Mouse (Mus musculus) E14TG2a.4 (cell line): ENCODE data around the gene Gm49380.

Source experiments
- H3K27me3 ChIP-seq: 2 replicates; pipeline ENCODE4 v1.6.1; 2014; ENCODE audit warnings: low read length, control low read depth; ENCODE audit not compliant: insufficient read depth
- H3K36me3 ChIP-seq: 2 replicates; pipeline ENCODE4 v1.6.1; 2014; ENCODE audit warnings: low read length, control low read depth; ENCODE audit not compliant: insufficient read depth
- H3K4me1 ChIP-seq: replicated peaks from 2 replicates; pipeline ENCODE4 v1.6.1; 2014; ENCODE audit warnings: low read depth, low read length, control low read depth
- H3K4me3 ChIP-seq: replicated peaks from 2 replicates; pipeline ENCODE4 v1.5.1; 2014; ENCODE audit warnings: mild to moderate bottlenecking, low read length
- H3K9me3 ChIP-seq: 2 replicates; pipeline ENCODE4 v1.6.1; 2014; ENCODE audit warnings: low read length, control low read depth
- CTCF ChIP-seq: conservative IDR thresholded peaks from 2 replicates; pipeline ENCODE4 v1.5.1; 2014; ENCODE audit warnings: low read length
- NANOG ChIP-seq: IDR thresholded peaks from 2 replicates; pipeline ENCODE4 v1.6.1; 2014; ENCODE audit warnings: borderline replicate concordance, low read length, mixed read lengths
- POU5F1 ChIP-seq: IDR thresholded peaks from 2 replicates; pipeline ENCODE4 v1.6.1; 2014; ENCODE audit warnings: low read length, borderline replicate concordance

Gene Gm49380

DNA sequence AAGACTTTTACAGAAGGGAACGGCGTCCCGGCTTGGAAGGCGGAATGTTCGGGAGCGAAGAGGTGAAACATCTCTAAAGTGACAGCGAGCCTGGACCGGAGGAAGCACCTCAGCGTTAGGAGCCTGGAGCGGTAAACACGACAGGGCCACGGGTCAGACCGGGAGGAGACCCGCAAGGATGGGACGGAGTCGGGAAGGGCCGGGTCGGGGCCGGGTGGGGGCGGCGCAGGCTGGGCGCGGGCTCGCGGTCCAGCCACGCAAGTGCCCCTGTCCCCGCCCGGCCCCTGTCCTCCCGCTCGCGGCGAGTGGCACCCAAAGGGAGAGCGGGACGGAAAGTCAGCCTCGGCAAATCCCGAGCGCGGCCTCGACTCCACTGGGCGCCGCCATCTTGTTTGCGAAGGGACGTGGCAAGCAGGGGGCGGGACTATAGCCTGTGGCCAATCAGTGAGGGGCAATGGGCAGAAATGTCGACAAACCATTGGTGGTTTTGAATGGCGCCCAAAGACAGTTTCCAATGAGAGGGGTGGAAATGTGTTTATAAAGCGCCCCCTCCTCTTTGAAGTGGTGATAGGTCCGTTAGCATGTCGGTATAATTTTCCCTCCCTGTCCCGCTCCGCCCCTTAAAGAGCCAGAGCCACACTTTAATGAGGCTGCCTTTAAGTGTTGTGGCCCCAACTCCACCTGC is at the start of gene Gm49380, which contains the start of gene Rnf26:
Gene Gm49380, minus strand, starts transcription at position 396 of the 685 bp plus-strand sequence.
Gene Rnf26, minus strand, starts transcription at position 413 of the 685 bp plus-strand sequence.
- Histone ChIP-seq H3K4me1 (peaks cover 44% of the 10 kb centered on the region), H3K27me3 (no peaks in the 10 kb centered on the region), H3K4me3 (peak within 1 kb of the TSS; percentile 87), H3K9me3 (no peaks in the 10 kb centered on the region), H3K36me3 (peaks cover 20% of the 10 kb centered on the region)
- TF ChIP-seq POU5F1 (no peak), CTCF (no peak), NANOG (no peak)

DNA sequence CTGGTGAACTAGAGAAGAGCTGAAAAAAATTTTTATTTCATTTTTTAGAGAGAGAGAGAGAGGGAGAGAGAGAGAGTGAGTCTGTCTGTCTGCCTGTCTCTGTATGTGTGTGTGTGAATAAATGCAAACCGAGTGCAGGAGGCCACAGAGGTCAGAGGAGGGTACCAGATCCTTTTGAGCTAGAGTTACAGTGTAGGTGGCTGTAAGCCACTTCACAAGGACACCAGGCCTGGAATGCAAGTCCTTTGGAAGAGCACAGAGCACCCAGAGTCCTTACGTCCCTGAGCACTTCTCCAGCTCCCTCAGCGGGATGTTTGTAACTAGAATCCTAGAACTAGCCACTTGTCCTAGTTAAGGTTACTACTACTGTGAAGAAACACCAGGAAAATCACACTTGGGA is 46.6 kb upstream of the Gm49380 start:
- H3K36me3 ChIP-seq: peaks cover 83% of the 10 kb centered on the region
- no peak overlapping the region for H3K4me3 ChIP-seq
- H3K4me1 ChIP-seq: peaks cover 8% of the 10 kb centered on the region
- H3K27me3 ChIP-seq: no peaks in the 10 kb centered on the region
- H3K9me3 ChIP-seq: no peaks in the 10 kb centered on the region
- no peak for TF ChIP-seq POU5F1
- no peak for TF ChIP-seq NANOG
- no peak for TF ChIP-seq CTCF

DNA sequence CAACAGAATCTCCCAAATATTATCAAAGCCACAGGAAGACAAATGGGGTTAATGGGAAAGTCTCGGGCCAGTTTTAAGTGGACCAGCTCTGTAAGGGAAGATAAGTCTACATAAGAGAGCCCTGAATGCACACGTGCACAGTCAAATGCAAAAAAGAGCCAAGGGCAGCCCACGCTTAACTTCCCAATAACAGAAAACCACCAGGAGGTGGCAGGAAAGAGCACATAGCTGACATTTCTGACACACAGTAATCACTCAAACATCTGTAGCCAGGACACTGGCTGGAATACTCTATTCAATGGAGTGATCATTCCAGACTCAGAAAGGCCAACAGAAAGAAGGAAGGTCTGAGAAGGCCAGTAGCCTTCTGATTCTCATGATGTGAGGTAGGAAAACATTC is 34.0 kb upstream of the Gm49380 start:
- Histone ChIP-seq H3K9me3 (no peaks in the 10 kb centered on the region), H3K4me3 (no peak overlapping the region), H3K36me3 (peaks cover 79% of the 10 kb centered on the region), H3K4me1 (peaks cover 29% of the 10 kb centered on the region), H3K27me3 (no peaks in the 10 kb centered on the region)
- TF ChIP-seq NANOG (no peak), CTCF (peak; percentile 46), POU5F1 (no peak)

DNA sequence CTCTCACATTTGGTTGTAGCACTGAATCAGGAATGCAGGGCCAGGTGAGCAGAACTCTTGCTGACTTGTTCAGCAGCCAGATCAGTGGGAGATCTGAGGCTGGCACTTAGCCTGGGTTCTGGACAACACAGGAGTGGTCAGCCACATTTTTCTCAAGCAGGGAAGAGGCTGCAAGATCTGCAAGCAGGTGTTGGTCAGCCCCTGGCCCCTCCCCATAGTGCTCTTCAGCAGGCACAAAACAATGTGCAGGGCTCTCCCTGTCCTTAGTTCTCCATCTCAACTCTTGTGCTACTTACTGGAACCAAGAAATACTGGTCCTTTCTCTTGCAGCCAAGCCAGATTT is 31.4 kb upstream of the Gm49380 start:
- Histone ChIP-seq H3K9me3 (no peaks in the 10 kb centered on the region), H3K4me1 (peaks cover 55% of the 10 kb centered on the region), H3K27me3 (no peaks in the 10 kb centered on the region), H3K36me3 (peaks cover 78% of the 10 kb centered on the region), H3K4me3 (no peak overlapping the region)
- TF ChIP-seq NANOG (no peak), POU5F1 (no peak), CTCF (no peak)

DNA sequence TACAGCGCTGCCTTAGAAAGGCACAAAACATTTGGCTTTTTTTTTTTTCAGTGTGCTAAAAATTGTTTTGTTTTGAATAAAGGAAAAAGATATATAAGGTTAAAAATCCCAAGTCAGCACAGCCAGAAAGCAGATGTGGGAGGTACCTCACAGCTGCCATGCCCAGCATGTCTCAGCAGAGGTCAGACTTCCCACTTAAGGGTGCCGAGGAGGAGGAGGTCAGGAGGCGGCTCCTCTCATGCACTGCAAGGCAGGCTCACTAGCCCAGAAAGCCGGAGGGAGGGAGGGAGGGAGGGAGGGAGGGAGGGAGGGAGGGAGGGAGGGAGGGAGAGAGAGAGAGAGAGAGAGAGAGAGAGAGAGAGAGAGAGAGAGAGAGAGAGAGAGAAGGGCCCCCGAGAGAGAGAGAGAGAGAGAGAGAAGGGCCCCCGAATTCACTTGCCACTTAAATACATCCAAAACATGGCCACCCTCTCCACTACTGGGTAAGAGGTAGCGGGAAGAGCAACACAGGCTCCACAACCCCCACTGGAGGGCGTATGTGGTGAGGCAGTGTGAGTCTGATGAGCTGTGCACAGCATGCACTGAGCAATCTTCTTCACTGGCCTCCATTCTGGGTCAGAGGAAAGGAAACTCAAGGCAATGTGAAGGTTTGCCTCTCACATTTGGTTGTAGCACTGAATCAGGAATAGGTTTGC is 30.9 kb upstream of the Gm49380 start:
- Histone ChIP-seq H3K9me3 (no peaks in the 10 kb centered on the region), H3K36me3 (peaks cover 78% of the 10 kb centered on the region)

DNA sequence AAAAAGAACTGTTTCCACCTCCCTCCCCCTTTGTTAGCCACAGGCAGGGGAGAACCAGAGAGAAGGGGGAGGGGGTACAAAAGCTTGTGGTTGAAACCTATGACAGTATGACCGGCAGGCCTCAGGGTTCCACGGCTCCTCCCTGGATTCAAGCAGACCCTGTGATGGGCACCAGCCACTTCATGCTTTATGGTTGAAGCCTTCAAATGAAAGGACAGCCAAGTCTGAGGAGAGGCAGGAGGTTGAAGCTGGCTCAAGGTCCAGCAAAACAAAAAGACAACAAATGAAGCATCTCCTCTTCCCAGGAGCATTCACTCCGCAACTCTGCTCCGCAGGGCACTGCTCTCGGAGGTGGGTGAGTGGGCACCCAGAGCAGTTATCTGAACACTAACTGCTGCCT is 30.1 kb upstream of the Gm49380 start:
- Histone ChIP-seq H3K9me3 (no peaks in the 10 kb centered on the region), H3K27me3 (no peaks in the 10 kb centered on the region), H3K36me3 (peaks cover 78% of the 10 kb centered on the region), H3K4me3 (peak overlapping the region; percentile 10; the same call in 1 of the 2 replicates), H3K4me1 (peaks cover 67% of the 10 kb centered on the region)
- no peak for TF ChIP-seq POU5F1
- no peak for TF ChIP-seq NANOG
- TF ChIP-seq CTCF: no peak

More for the DNA sequence above, 30.9 kb upstream of the Gm49380 start:
- Histone ChIP-seq H3K4me3 (0 out of 2 replicates have a peak overlapping the region, but pooled peaks have one; percentile 10), H3K4me1 (peaks cover 60% of the 10 kb centered on the region), H3K27me3 (no peaks in the 10 kb centered on the region)
- TF ChIP-seq CTCF (peak; percentile 21), POU5F1 (no peak)

DNA sequence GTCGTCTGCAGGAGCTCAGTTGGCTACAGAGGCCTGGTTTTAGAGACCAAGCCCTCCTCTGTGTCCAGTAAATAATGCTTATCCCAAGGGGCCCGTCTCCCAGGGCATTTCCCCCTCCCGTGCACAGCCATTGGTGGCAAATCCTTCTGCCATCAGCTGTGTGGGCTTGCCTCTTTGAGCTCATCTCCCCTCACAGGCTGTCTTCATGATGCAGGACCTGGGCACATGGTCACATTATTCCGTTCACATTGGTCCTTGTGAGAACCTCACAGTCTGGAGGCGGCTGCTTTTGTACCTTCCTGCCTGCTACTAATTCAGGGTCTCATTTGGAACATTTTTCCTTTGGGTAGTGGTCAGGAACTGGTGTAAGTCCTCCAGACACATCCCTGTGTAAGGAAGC is 28.7 kb upstream of the Gm49380 start:
- no peaks in the 10 kb centered on the region for H3K9me3 ChIP-seq
- no peaks in the 10 kb centered on the region for H3K27me3 ChIP-seq
- H3K36me3 ChIP-seq: peaks cover 81% of the 10 kb centered on the region
- H3K4me1 ChIP-seq: peaks cover 72% of the 10 kb centered on the region
- 0 out of 2 replicates have a peak overlapping the region, but pooled peaks have one; percentile 10 for H3K4me3 ChIP-seq
- no peak for TF ChIP-seq CTCF
- no peak for TF ChIP-seq NANOG
- no peak for TF ChIP-seq POU5F1

DNA sequence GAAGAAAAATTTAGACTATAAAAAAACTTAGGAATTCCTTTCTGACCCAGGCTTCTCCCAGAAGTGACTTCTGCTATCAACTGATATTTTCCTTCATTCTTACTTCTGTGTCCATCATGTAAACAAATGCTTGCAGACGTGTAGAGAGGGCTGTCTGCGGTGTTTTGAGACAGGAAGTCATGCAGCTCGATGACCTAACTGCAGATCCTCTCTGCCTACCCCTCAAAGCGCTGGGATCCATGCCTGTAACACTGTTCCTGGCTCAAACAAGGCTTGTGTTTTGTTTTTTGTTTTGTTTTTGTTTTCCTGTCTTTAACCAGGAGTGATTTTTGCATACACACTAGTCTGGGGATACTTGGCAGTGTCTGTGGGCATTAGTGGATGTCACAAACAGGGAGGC is 24.5 kb upstream of the Gm49380 start:
- peaks cover 64% of the 10 kb centered on the region for H3K36me3 ChIP-seq
- TF ChIP-seq NANOG: no peak
- H3K4me3 ChIP-seq: no peak overlapping the region
- no peaks in the 10 kb centered on the region for H3K9me3 ChIP-seq
- H3K4me1 ChIP-seq: peaks cover 84% of the 10 kb centered on the region
- peaks cover 39% of the 10 kb centered on the region for H3K27me3 ChIP-seq
